22 mouse cellular contexts compared by ENCODE assay signal in the genomic region with DNA sequence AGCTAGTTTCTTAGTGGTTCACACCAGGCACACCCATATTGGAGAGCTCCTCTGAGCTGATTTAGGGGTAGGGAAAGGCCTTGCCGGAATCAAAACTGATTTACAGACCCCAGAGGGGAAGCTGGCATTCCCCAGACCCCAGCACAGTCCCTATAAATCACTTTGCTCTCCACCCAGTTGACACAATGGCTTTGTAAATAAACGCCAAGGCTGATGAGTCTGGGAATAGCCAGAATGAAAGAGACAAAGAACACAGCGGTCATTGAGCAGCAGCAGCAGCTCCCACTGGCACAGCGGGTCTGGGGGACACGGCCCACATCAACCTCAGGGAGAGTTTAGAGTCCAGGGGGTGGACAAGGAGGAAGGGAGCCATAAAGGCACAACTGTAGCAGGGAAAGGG.
DNase-seq lines count a peak whose midpoint lies in the region; ATAC-seq lines count a peak whose summit lies in the region.
"Had no signal": no experiment of that assay in that cellular context is flagged by ENCODE, and none has a peak within 500 bp of the region (broad histone marks: within the 10 kb centered on the region; RNA-seq: fewer than 3 reads in every experiment).

No protein-coding gene starts in this region.

- intact Hi-C loops in heart, postnatal 14 days (cut with DNase I), result no loop called here

- peak overlapping the region; percentile 78 for H3K27ac ChIP-seq in midbrain, embryonic 10.5 days (replicated peaks)
- H3K27ac ChIP-seq in midbrain, embryonic 15.5 days, result no peak overlapping the region
- H3K27ac ChIP-seq in hindbrain, embryonic 16.5 days (ENCODE audit: low read depth, low read length), result no peak overlapping the region
- peak overlapping the region; percentile 89 for H3K27ac ChIP-seq in neural tube, embryonic 13.5 days (replicated peaks)
- H3K27ac ChIP-seq: heart, adult 2 months; hindbrain, embryonic 15.5 days; limb, embryonic 12.5 days; liver, embryonic 12.5 days; stomach, embryonic 15.5 days had no signal

- WGBS in midbrain, embryonic 10.5 days, result 48% methylated on average over 5 of the region's 5 CpGs
- WGBS in midbrain, embryonic 15.5 days, result 27% methylated on average over 5 of the region's 5 CpGs
- 21% methylated on average over 5 of the region's 5 CpGs for WGBS in hindbrain, embryonic 16.5 days
- 2% methylated on average over 5 of the region's 5 CpGs for WGBS in neural tube, embryonic 13.5 days

- H3K27me3 ChIP-seq in midbrain, embryonic 10.5 days (ENCODE audit: low read depth, poor library complexity, severe bottlenecking), result no peaks in the 10 kb centered on the region
- H3K27me3 ChIP-seq in midbrain, embryonic 15.5 days (replicated peaks), result no peaks in the 10 kb centered on the region
- no peaks in the 10 kb centered on the region for H3K27me3 ChIP-seq in hindbrain, embryonic 16.5 days (replicated peaks; ENCODE audit: control insufficient read depth, insufficient read depth, low read length)
- H3K27me3 ChIP-seq in neural tube, embryonic 13.5 days, result no peaks in the 10 kb centered on the region
- H3K27me3 ChIP-seq: hindbrain, embryonic 15.5 days; limb, embryonic 12.5 days; liver, embryonic 12.5 days; Patski; stomach, embryonic 15.5 days had no signal

- no peak overlapping the region for H3K4me2 ChIP-seq in midbrain, embryonic 15.5 days
- H3K4me2 ChIP-seq in hindbrain, embryonic 16.5 days (ENCODE audit: low read length), result no peak overlapping the region
- H3K4me2 ChIP-seq in neural tube, embryonic 13.5 days, result 0 out of 2 replicates have a peak overlapping the region, but pooled peaks have one; percentile 3
- H3K4me2 ChIP-seq: hindbrain, embryonic 15.5 days; limb, embryonic 12.5 days; liver, embryonic 12.5 days; stomach, embryonic 15.5 days had no signal

- no peak for ATAC-seq in midbrain, embryonic 15.5 days (replicated peaks)
- ATAC-seq in hindbrain, embryonic 16.5 days, result peak; percentile 35; the same call in 1 of the 2 replicates
- peak; percentile 71 for ATAC-seq in neural tube, embryonic 13.5 days (ENCODE audit: low read depth)
- ATAC-seq: liver, embryonic 12.5 days; Patski had no signal

- H3K9ac ChIP-seq in midbrain, embryonic 15.5 days, result no peak overlapping the region
- no peak overlapping the region for H3K9ac ChIP-seq in hindbrain, embryonic 16.5 days (ENCODE audit: low read depth, low read length)
- peak overlapping the region; percentile 27; the same call in 1 of the 2 replicates for H3K9ac ChIP-seq in neural tube, embryonic 13.5 days
- H3K9ac ChIP-seq: hindbrain, embryonic 15.5 days; limb, embryonic 12.5 days; liver, embryonic 12.5 days; stomach, embryonic 15.5 days had no signal

- H3K9me3 ChIP-seq in midbrain, embryonic 10.5 days (replicated peaks), result no peaks in the 10 kb centered on the region
- no peaks in the 10 kb centered on the region for H3K9me3 ChIP-seq in midbrain, embryonic 15.5 days
- H3K9me3 ChIP-seq in hindbrain, embryonic 16.5 days (ENCODE audit: control insufficient read depth, low read length), result no peaks in the 10 kb centered on the region
- H3K9me3 ChIP-seq in neural tube, embryonic 13.5 days, result no peaks in the 10 kb centered on the region
- H3K9me3 ChIP-seq: hindbrain, embryonic 15.5 days; limb, embryonic 12.5 days; liver, embryonic 12.5 days; stomach, embryonic 15.5 days had no signal

- peaks cover 6% of the 10 kb centered on the region; the same call in 1 of the 2 replicates for H3K36me3 ChIP-seq in midbrain, embryonic 10.5 days
- no peaks in the 10 kb centered on the region for H3K36me3 ChIP-seq in midbrain, embryonic 15.5 days (replicated peaks)
- no peaks in the 10 kb centered on the region for H3K36me3 ChIP-seq in hindbrain, embryonic 16.5 days (ENCODE audit: control insufficient read depth, insufficient read depth, low read length)
- no peaks in the 10 kb centered on the region for H3K36me3 ChIP-seq in neural tube, embryonic 13.5 days
- H3K36me3 ChIP-seq: hindbrain, embryonic 15.5 days; limb, embryonic 12.5 days; liver, embryonic 12.5 days; stomach, embryonic 15.5 days had no signal

- H3K4me3 ChIP-seq in midbrain, embryonic 10.5 days, result no peak overlapping the region
- no peak overlapping the region for H3K4me3 ChIP-seq in midbrain, embryonic 15.5 days
- no peak overlapping the region for H3K4me3 ChIP-seq in hindbrain, embryonic 16.5 days (ENCODE audit: low read length)
- no peak overlapping the region for H3K4me3 ChIP-seq in neural tube, embryonic 13.5 days
- H3K4me3 ChIP-seq: heart, adult 2 months; hindbrain, embryonic 15.5 days; limb, embryonic 12.5 days; liver, embryonic 12.5 days; stomach, embryonic 15.5 days had no signal

- peaks cover 54% of the 10 kb centered on the region for H3K4me1 ChIP-seq in midbrain, embryonic 10.5 days
- H3K4me1 ChIP-seq in midbrain, embryonic 15.5 days, result peaks cover 13% of the 10 kb centered on the region
- H3K4me1 ChIP-seq in hindbrain, embryonic 16.5 days (ENCODE audit: control insufficient read depth, insufficient read depth, low read depth, low read length), result peaks cover 26% of the 10 kb centered on the region
- peaks cover 84% of the 10 kb centered on the region for H3K4me1 ChIP-seq in neural tube, embryonic 13.5 days (replicated peaks)

- DNase-seq in midbrain, embryonic 10.5 days (ENCODE audit: low spot score), result no peak
- peak; percentile 33 for DNase-seq in embryo, embryonic 9.5 days (ENCODE audit: extremely low spot score)
- DNase-seq in heart, adult 9 months (ENCODE audit: low spot score in 2 of 2), result no peak
- no peak for DNase-seq in left cerebral cortex, adult 9 months (ENCODE audit: low spot score in 2 of 2)
- DNase-seq in heart, postnatal 14 days, result no peak
- DNase-seq: adrenal gland, postnatal 10 days; cerebellum, adult 9-10 months; gastrocnemius, postnatal 10 days; heart, adult 2 months; kidney, adult 2 months; kidney, postnatal 4 days; lung, adult 2 months; lung, postnatal 36 days; thymus, adult 2 months had no signal

Comparison
In these comparisons a context has a peak if more than half of its experiments do, and no peak if none do; other contexts are left out.
1. H3K27ac ChIP-seq: peak in midbrain, embryonic 10.5 days (single experiment) and neural tube, embryonic 13.5 days (single experiment); none in midbrain, embryonic 15.5 days (single experiment) and hindbrain, embryonic 16.5 days (single experiment).